Mouse (Mus musculus): ENCODE results near the gene Pou5f2.

DNA sequence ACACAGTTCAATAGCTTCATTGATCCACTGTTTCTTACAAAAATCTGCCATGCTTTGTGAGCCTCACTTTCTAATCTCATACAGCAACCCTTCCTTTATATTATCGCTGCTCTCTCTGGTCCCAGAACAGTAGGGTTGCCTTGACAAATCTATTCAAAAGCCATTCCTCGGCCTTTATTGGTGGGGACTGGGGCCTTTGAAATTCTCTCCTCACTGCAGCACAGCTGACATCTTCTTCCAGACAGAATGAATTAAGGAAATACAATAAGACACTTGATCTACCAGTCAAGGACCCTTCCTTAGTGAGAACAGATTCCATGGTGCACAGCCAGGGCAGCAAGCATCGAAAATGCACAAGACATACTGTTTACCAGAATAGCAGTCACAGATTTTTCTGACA, 19.4 kb upstream of the Pou5f2 start:
- TF ChIP-seq CTCF (IDR thresholded peaks at IDR 0.05; ENCODE audit: low read depth, low read length) (no peak), POLR2A (IDR thresholded peaks at IDR 0.05; ENCODE audit: borderline replicate concordance, low read depth, low read length) (no peak)

Measured in bone marrow macrophage, adult 2 months (primary cell).